ENCODE assay signal across 23 mouse cellular contexts in genomic region chrX:71456078-71456737, GRCm38 (mm10). TPM values are rescaled to one million over a fixed set of nuclear protein-coding genes. Genes with fewer than 3 reads are reported as not detected.
A peak's percentile ranks its signal among the peaks of the same experiment; 100 is the strongest.
DNase-seq lines count a peak whose midpoint lies in the region; ATAC-seq and TF ChIP-seq lines count a peak whose summit lies in the region.
"Had no signal": no experiment of that assay in that cellular context is flagged by ENCODE, and none has a peak within 500 bp of the region (broad histone marks: within the 10 kb centered on the region; RNA-seq: fewer than 3 reads in every experiment).

No protein-coding gene starts in this region.

- H3K36me3 ChIP-seq in forebrain, embryonic 14.5 days (ENCODE audit: control insufficient read depth, insufficient read depth, low read length): no peaks in the 10 kb centered on the region
- H3K36me3 ChIP-seq in forebrain, embryonic 12.5 days (replicated peaks): no peaks in the 10 kb centered on the region
- H3K36me3 ChIP-seq in midbrain, embryonic 16.5 days (ENCODE audit: control insufficient read depth, insufficient read depth, low read length): no peaks in the 10 kb centered on the region
- no peaks in the 10 kb centered on the region for H3K36me3 ChIP-seq in midbrain, embryonic 11.5 days (ENCODE audit: control insufficient read depth, insufficient read depth, low read length)
- H3K36me3 ChIP-seq in hindbrain, embryonic 13.5 days: no peaks in the 10 kb centered on the region
- H3K36me3 ChIP-seq in hindbrain, postnatal 0 days (ENCODE audit: insufficient read depth, low read length): no peaks in the 10 kb centered on the region
- H3K36me3 ChIP-seq: embryonic facial prominence, embryonic 15.5 days; forebrain, embryonic 10.5 days; heart, embryonic 12.5 days; intestine, embryonic 15.5 days had no signal

- ATAC-seq in forebrain, embryonic 14.5 days: no peak
- no peak for ATAC-seq in forebrain, embryonic 12.5 days (ENCODE audit: low FRiP score)
- ATAC-seq in midbrain, embryonic 16.5 days: 0 out of 2 replicates have a peak, but pooled peaks have one; percentile 51
- no peak for ATAC-seq in midbrain, embryonic 11.5 days (ENCODE audit: low FRiP score)
- peak; percentile 65; the same call in 1 of the 2 replicates for ATAC-seq in hindbrain, embryonic 13.5 days (ENCODE audit: low FRiP score)
- ATAC-seq in hindbrain, postnatal 0 days: no peak
- ATAC-seq: activated CD4-positive, CD25-positive, alpha-beta regulatory T cell, adult 4 months; CD4-positive, CD25-positive, alpha-beta regulatory T cell, adult 4 months; forebrain, embryonic 16.5 days; intestine, embryonic 15.5 days had no signal

- TF ChIP-seq CTCF in hindbrain, postnatal 0 days (IDR thresholded peaks at IDR 0.05; ENCODE audit: low read depth): no peak

- no peak overlapping the region for H3K4me3 ChIP-seq in forebrain, embryonic 14.5 days (ENCODE audit: low read depth, low read length)
- H3K4me3 ChIP-seq in forebrain, embryonic 12.5 days (replicated peaks): no peak overlapping the region
- H3K4me3 ChIP-seq in midbrain, embryonic 16.5 days (ENCODE audit: low read depth, low read length): no peak overlapping the region
- H3K4me3 ChIP-seq in midbrain, embryonic 11.5 days (ENCODE audit: low read depth, low read length): no peak overlapping the region
- H3K4me3 ChIP-seq in hindbrain, embryonic 13.5 days: no peak overlapping the region
- H3K4me3 ChIP-seq in hindbrain, postnatal 0 days (ENCODE audit: low read length): no peak overlapping the region
- H3K4me3 ChIP-seq: embryonic facial prominence, embryonic 15.5 days; erythroblast, embryonic 14.5 days; forebrain, embryonic 10.5 days; heart, embryonic 12.5 days; intestine, embryonic 15.5 days had no signal

- H3K9me3 ChIP-seq in forebrain, embryonic 14.5 days (replicated peaks; ENCODE audit: control insufficient read depth, low read length): no peaks in the 10 kb centered on the region
- H3K9me3 ChIP-seq in forebrain, embryonic 12.5 days: no peaks in the 10 kb centered on the region
- H3K9me3 ChIP-seq in midbrain, embryonic 16.5 days (replicated peaks; ENCODE audit: control insufficient read depth, low read length, poor library complexity, severe bottlenecking): no peaks in the 10 kb centered on the region
- no peaks in the 10 kb centered on the region for H3K9me3 ChIP-seq in midbrain, embryonic 11.5 days (ENCODE audit: control insufficient read depth, low read length)
- H3K9me3 ChIP-seq in hindbrain, embryonic 13.5 days: no peaks in the 10 kb centered on the region
- no peaks in the 10 kb centered on the region for H3K9me3 ChIP-seq in hindbrain, postnatal 0 days (ENCODE audit: low read length)
- H3K9me3 ChIP-seq: embryonic facial prominence, embryonic 15.5 days; forebrain, embryonic 10.5 days; G1E; heart, embryonic 12.5 days; intestine, embryonic 15.5 days had no signal

- 76% methylated on average over 6 of the region's 6 CpGs for WGBS in forebrain, embryonic 14.5 days
- WGBS in forebrain, embryonic 12.5 days: 82% methylated on average over 6 of the region's 6 CpGs
- WGBS in midbrain, embryonic 16.5 days: 60% methylated on average over 6 of the region's 6 CpGs
- 85% methylated on average over 6 of the region's 6 CpGs for WGBS in midbrain, embryonic 11.5 days
- 57% methylated on average over 6 of the region's 6 CpGs for WGBS in hindbrain, embryonic 13.5 days
- 55% methylated on average over 6 of the region's 6 CpGs for WGBS in hindbrain, postnatal 0 days

- H3K4me2 ChIP-seq in forebrain, embryonic 14.5 days (ENCODE audit: low read length): no peak overlapping the region
- no peak overlapping the region for H3K4me2 ChIP-seq in forebrain, embryonic 12.5 days
- H3K4me2 ChIP-seq in midbrain, embryonic 16.5 days (ENCODE audit: low read length): no peak overlapping the region
- H3K4me2 ChIP-seq in midbrain, embryonic 11.5 days: no peak overlapping the region
- H3K4me2 ChIP-seq in hindbrain, embryonic 13.5 days: no peak overlapping the region
- no peak overlapping the region for H3K4me2 ChIP-seq in hindbrain, postnatal 0 days (ENCODE audit: low read depth, low read length)
- H3K4me2 ChIP-seq: embryonic facial prominence, embryonic 15.5 days; heart, embryonic 12.5 days; intestine, embryonic 15.5 days had no signal

- no peak overlapping the region for H3K27ac ChIP-seq in forebrain, embryonic 14.5 days (ENCODE audit: low read depth, low read length)
- no peak overlapping the region for H3K27ac ChIP-seq in forebrain, embryonic 12.5 days
- H3K27ac ChIP-seq in midbrain, embryonic 16.5 days (ENCODE audit: low read length): no peak overlapping the region
- H3K27ac ChIP-seq in midbrain, embryonic 11.5 days (ENCODE audit: low read depth, low read length): no peak overlapping the region
- H3K27ac ChIP-seq in hindbrain, embryonic 13.5 days: peak overlapping the region; percentile 70; the same call in 1 of the 2 replicates
- H3K27ac ChIP-seq in hindbrain, postnatal 0 days: no peak overlapping the region
- H3K27ac ChIP-seq: embryonic facial prominence, embryonic 15.5 days; forebrain, embryonic 10.5 days; intestine, embryonic 15.5 days had no signal

- no peak overlapping the region for H3K9ac ChIP-seq in forebrain, embryonic 14.5 days (ENCODE audit: low read length)
- H3K9ac ChIP-seq in forebrain, embryonic 12.5 days: no peak overlapping the region
- H3K9ac ChIP-seq in midbrain, embryonic 16.5 days (ENCODE audit: low read depth, low read length): no peak overlapping the region
- no peak overlapping the region for H3K9ac ChIP-seq in midbrain, embryonic 11.5 days (ENCODE audit: low read length)
- no peak overlapping the region for H3K9ac ChIP-seq in hindbrain, embryonic 13.5 days
- no peak overlapping the region for H3K9ac ChIP-seq in hindbrain, postnatal 0 days (replicated peaks; ENCODE audit: low read length)
- H3K9ac ChIP-seq: embryonic facial prominence, embryonic 15.5 days; heart, embryonic 12.5 days; intestine, embryonic 15.5 days had no signal

- peak; percentile 5 for DNase-seq in forebrain, embryonic 14.5 days (ENCODE audit: low spot score)
- DNase-seq in midbrain, embryonic 11.5 days (ENCODE audit: low spot score, missing footprints): no peak
- DNase-seq in hindbrain, postnatal 0 days (ENCODE audit: low spot score): peak; percentile 3
- no peak for DNase-seq in cerebellum, postnatal 25 days
- DNase-seq in spleen, postnatal 36 days (ENCODE audit: low spot score in 2 of 2): no peak
- DNase-seq: adrenal gland, postnatal 14 days; B cell, adult 2 months; cerebellum, adult 18-20 months; cerebellum, adult 9-11 months; embryo, embryonic 11 days; gastrocnemius, postnatal 10 days had no signal

- H3K27me3 ChIP-seq in forebrain, embryonic 14.5 days (replicated peaks; ENCODE audit: control insufficient read depth, insufficient read depth, low read length): no peaks in the 10 kb centered on the region
- no peaks in the 10 kb centered on the region for H3K27me3 ChIP-seq in forebrain, embryonic 12.5 days
- no peaks in the 10 kb centered on the region for H3K27me3 ChIP-seq in midbrain, embryonic 16.5 days (ENCODE audit: control insufficient read depth, insufficient read depth, low read depth, low read length)
- no peaks in the 10 kb centered on the region for H3K27me3 ChIP-seq in midbrain, embryonic 11.5 days (ENCODE audit: control insufficient read depth, insufficient read depth, low read length)
- H3K27me3 ChIP-seq in hindbrain, embryonic 13.5 days: no peaks in the 10 kb centered on the region
- no peaks in the 10 kb centered on the region for H3K27me3 ChIP-seq in hindbrain, postnatal 0 days (ENCODE audit: insufficient read depth, low read length)
- H3K27me3 ChIP-seq: embryonic facial prominence, embryonic 15.5 days; heart, embryonic 12.5 days; intestine, embryonic 15.5 days had no signal

- no peaks in the 10 kb centered on the region for H3K4me1 ChIP-seq in forebrain, embryonic 14.5 days (ENCODE audit: control insufficient read depth, insufficient read depth, low read length)
- H3K4me1 ChIP-seq in forebrain, embryonic 12.5 days: no peaks in the 10 kb centered on the region
- no peaks in the 10 kb centered on the region for H3K4me1 ChIP-seq in midbrain, embryonic 16.5 days (ENCODE audit: control insufficient read depth, insufficient read depth, low read length)
- H3K4me1 ChIP-seq in midbrain, embryonic 11.5 days (ENCODE audit: control insufficient read depth, insufficient read depth, low read length): no peaks in the 10 kb centered on the region
- H3K4me1 ChIP-seq in hindbrain, embryonic 13.5 days (replicated peaks): 0 out of 2 replicates have a peak, but pooled peaks cover 5% of the 10 kb centered on the region
- no peaks in the 10 kb centered on the region for H3K4me1 ChIP-seq in hindbrain, postnatal 0 days (ENCODE audit: insufficient read depth, low read length)
- H3K4me1 ChIP-seq: embryonic facial prominence, embryonic 15.5 days; forebrain, embryonic 10.5 days; heart, embryonic 12.5 days; intestine, embryonic 15.5 days had no signal

RNA-seq across cellular contexts. Expression of gene Cd99l2, which starts 36.4 kb away (rescaled TPM):
- 48.8 and 50.2 TPM in 2 replicates for polyA plus RNA-seq in forebrain, embryonic 14.5 days (2014; fragmentation: Nextera tagmentation; extraction: Ambion mirVana)
- polyA plus RNA-seq in forebrain, embryonic 12.5 days (2016; fragmentation: Nextera tagmentation; extraction: Ambion mirVana): 38.1 and 40.7 TPM in 2 replicates
- 86.5 and 88.7 TPM in 2 replicates for polyA plus RNA-seq in midbrain, embryonic 16.5 days (2015; fragmentation: Nextera tagmentation; extraction: Ambion mirVana)
- polyA plus RNA-seq in midbrain, embryonic 11.5 days (2014; fragmentation: Nextera tagmentation; extraction: Ambion mirVana): 28.3 and 28.7 TPM in 2 replicates
- polyA plus RNA-seq in hindbrain, embryonic 13.5 days (2015; fragmentation: Nextera tagmentation; extraction: Ambion mirVana): 64.1 and 67.0 TPM in 2 replicates
- total RNA-seq in hindbrain, postnatal 0 days (2014; rRNA removed): 80.1 and 81.3 TPM in 2 replicates
- 63.6 and 70.0 TPM in 2 replicates for polyA plus RNA-seq in hindbrain, postnatal 0 days (2015; fragmentation: Nextera tagmentation; extraction: Ambion mirVana)

Comparison
In these comparisons a context has a peak if more than half of its experiments do, and no peak if none do; other contexts are left out.
1. ATAC-seq: peak in midbrain, embryonic 16.5 days (single experiment) and hindbrain, embryonic 13.5 days (single experiment); none in forebrain, embryonic 14.5 days (single experiment), forebrain, embryonic 12.5 days (single experiment), midbrain, embryonic 11.5 days (single experiment) and hindbrain, postnatal 0 days (single experiment).
2. DNase-seq: peak in forebrain, embryonic 14.5 days (single experiment) and hindbrain, postnatal 0 days (single experiment); none in midbrain, embryonic 11.5 days (single experiment), cerebellum, postnatal 25 days (0 of 2) and spleen, postnatal 36 days (0 of 2).